Mouse (Mus musculus): Measurements from ENCODE around the gene Ppp1r15b.
A peak's percentile ranks its signal among the peaks of the same experiment; 100 is the strongest.

DNA sequence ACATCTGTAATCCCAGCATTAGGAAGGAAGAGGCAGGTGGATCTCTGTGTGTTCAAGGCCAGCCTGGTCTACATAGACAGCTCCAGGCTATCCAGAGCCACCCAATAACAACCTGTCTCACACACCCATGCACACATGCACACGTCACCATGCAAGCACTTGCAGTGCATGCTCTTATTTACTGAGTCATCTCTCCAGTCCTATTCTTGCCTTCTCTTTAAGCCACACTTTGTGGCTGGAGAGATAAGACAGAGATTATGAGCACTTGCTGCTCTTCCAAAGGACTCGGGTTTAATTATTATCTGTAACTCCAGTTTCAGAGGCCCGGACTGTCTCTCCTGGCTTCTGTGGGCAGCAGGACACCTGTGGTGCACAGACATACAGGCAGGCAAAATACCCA is 12.1 kb upstream of the Ppp1r15b start:
- TF ChIP-seq CTCF (IDR thresholded peaks at IDR 0.05; ENCODE audit: low read depth) (no peak), EP300 (IDR thresholded peaks at IDR 0.05; ENCODE audit: low read depth) (peak; percentile 60; the same call in 1 of the 2 replicates)

Data from liver, embryonic 14.5 days (tissue).